Mouse (Mus musculus) hindbrain, embryonic 13.5 days (tissue): ENCODE data around the gene Mfsd4a. TPM values are rescaled to one million over a fixed set of nuclear protein-coding genes. Genes with fewer than 3 reads are reported as not detected.

Experiments used
- ATAC-seq: fragments of 200-750 bp; cut with Nextera tagmentation; 2 replicates; pipeline ENCODE4 v1.8.0; 2017; ENCODE audit warnings: moderate TSS enrichment; ENCODE audit not compliant: low FRiP score
- H3K27ac ChIP-seq: fragments of 300-500 bp; sonication (generic); 2 replicates; pipeline ENCODE4 v1.5.1; 2015; ENCODE audit warnings: inconsistent platforms, mild to moderate bottlenecking, moderate library complexity
- H3K27me3 ChIP-seq: fragments of 300-500 bp; sonication (generic); 2 replicates; pipeline ENCODE4 v1.6.1; 2015; ENCODE audit warnings: mild to moderate bottlenecking, inconsistent platforms
- H3K36me3 ChIP-seq: fragments of 300-500 bp; sonication (generic); 2 replicates; pipeline ENCODE4 v1.6.1; 2015; ENCODE audit warnings: mild to moderate bottlenecking, inconsistent platforms
- H3K4me1 ChIP-seq: fragments of 300-500 bp; sonication (generic); replicated peaks from 2 replicates; pipeline ENCODE4 v1.6.1; 2015; ENCODE audit warnings: inconsistent platforms
- H3K4me2 ChIP-seq: fragments of 300-500 bp; sonication (generic); 2 replicates; pipeline ENCODE4 v1.6.1; 2015; ENCODE audit warnings: inconsistent platforms, mild to moderate bottlenecking, moderate library complexity
- H3K4me3 ChIP-seq: fragments of 300-500 bp; sonication (generic); 2 replicates; pipeline ENCODE4 v1.5.1; 2015; ENCODE audit warnings: mild to moderate bottlenecking, inconsistent platforms
- H3K9ac ChIP-seq: fragments of 300-500 bp; sonication (generic); 2 replicates; pipeline ENCODE4 v1.6.1; 2015; ENCODE audit warnings: mild to moderate bottlenecking, inconsistent platforms
- H3K9me3 ChIP-seq: fragments of 300-500 bp; sonication (generic); 2 replicates; pipeline ENCODE4 v1.6.1; 2016; ENCODE audit warnings: inconsistent platforms
- WGBS: fragments of 180-500 bp; shearing (Covaris S2); methylation state at CpG from one replicate; pipeline ENCODE4 v1.1.7; 2015; 5-methylcytosine and 5-hydroxymethylcytosine counted together
- polyA plus RNA-seq: library from polyadenylated mRNA; unstranded; fragments of >200 nt; fragmentation: Nextera tagmentation; extraction: Ambion mirVana; gene quantifications from 2 replicates; pipeline ENCODE4 v1.2.1, GENCODE M21; 2015

Mfsd4a gene
- polyA plus RNA-seq, 1 experiment from 2014 or later: 7.2 TPM

DNA sequence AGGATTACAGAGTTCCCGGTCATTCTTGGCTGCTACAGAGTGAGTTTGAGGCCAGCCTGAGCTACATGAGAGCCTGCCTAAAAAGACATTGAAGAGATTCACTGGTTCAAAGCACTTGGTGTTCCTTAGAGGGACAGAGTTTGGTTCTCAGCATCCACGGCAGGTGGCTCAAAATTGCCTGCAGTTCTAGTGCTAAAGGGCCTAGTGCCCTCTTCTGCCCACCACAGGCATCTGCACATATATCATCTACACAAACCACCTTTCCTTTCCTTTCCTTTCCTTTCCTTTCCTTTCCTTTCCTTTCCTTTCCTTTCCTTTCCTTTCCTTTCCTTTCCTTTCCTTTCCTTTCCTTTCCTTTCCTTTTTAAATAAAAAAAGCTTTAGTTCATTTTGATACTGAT, 37.3 kb downstream of the Mfsd4a start:
- no peaks in the 10 kb centered on the region for H3K4me1 ChIP-seq
- H3K4me2 ChIP-seq: no peak overlapping the region
- no peaks in the 10 kb centered on the region for H3K27me3 ChIP-seq
- WGBS: 63% methylated on average over 2 of the region's 2 CpGs
- H3K4me3 ChIP-seq: no peak overlapping the region
- H3K9me3 ChIP-seq: no peaks in the 10 kb centered on the region
- no peak overlapping the region for H3K9ac ChIP-seq
- no peak overlapping the region for H3K27ac ChIP-seq
- peaks cover 77% of the 10 kb centered on the region for H3K36me3 ChIP-seq
- ATAC-seq: no peak

DNA sequence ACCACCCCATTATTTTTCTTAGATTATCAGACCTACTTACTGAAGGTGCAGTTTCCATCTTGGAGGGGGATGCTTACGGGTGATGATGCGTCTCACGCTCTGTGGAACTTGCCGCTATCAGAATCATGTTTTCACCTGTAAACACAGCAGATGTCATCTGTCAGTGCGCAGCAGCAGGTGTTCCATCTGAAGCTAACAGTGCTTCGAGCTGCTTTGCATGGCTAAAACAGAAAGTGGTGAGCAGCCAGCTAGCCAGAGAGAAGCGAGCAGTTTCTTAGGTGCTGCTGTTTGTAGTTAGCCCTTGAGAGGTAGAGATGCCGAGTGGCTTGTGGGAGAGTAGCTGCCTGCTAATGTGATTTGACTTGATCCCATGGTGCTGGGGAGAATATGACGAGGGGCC, 39.4 kb downstream of the Mfsd4a start:
- peaks cover 80% of the 10 kb centered on the region for H3K36me3 ChIP-seq
- no peaks in the 10 kb centered on the region for H3K9me3 ChIP-seq
- H3K4me2 ChIP-seq: no peak overlapping the region
- H3K4me1 ChIP-seq: no peaks in the 10 kb centered on the region
- H3K27me3 ChIP-seq: no peaks in the 10 kb centered on the region
- WGBS: 93% methylated on average over 9 of the region's 9 CpGs
- no peak overlapping the region for H3K4me3 ChIP-seq
- no peak for ATAC-seq
- H3K9ac ChIP-seq: no peak overlapping the region
- no peak overlapping the region for H3K27ac ChIP-seq

DNA sequence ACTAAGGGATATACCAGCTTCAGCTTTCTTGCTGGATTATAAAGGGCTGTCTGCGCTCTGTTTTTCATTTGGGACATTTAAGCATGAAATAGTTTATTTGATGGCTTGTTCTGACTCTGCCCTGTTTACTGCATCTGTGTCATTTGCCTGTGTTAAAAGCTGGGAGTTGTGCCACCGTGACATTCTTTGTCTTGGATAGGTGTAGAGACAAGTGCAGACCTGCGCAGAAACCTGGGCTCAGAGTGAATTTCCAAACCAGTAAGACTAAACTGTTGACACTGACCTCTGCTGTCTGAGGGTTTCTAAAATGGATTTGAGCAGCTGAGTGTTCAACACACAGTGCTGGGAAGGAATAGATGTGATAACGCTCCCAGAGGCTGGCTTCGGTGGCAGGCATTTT, 39.9 kb downstream of the Mfsd4a start:
- Histone ChIP-seq H3K4me3 (no peak overlapping the region), H3K27ac (no peak overlapping the region), H3K4me2 (no peak overlapping the region), H3K36me3 (peaks cover 80% of the 10 kb centered on the region), H3K4me1 (no peaks in the 10 kb centered on the region), H3K27me3 (no peaks in the 10 kb centered on the region), H3K9me3 (no peaks in the 10 kb centered on the region), H3K9ac (no peak overlapping the region)
- 96% methylated on average over 5 of the region's 5 CpGs for WGBS
- ATAC-seq: no peak

DNA sequence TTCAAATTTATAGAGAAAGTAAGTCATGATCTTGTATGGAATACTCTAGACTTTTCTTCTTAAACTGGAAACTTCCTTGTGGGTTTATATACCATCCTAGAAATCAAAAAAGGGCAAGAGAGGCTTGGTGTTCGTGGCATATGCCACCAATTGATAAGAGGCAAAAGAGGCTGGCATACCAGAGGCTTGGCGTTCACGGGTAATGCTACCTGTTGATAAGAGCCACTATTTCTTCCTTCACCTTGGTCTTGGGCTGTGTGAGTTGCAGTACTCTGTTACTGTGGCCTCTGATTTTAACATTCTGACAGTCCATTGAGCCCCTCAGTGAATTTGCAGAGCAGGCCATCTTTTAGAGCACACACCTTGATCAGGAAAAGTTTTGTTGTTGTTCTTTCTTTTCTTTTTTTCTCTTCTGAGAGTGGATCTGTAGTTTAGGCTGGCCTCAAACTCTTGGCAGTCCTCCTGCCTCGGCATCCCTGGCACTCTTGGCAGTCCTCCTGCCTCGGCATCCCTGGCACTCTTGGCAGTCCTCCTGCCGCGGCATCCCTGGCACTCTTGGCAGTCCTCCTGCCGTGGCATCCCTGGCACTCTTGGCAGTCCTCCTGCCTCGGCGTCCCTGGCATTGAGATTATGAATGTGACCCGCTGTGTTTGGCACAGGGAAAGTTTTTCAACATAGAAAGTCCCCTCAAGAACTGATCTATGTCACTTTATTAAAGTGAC, 40.8 kb downstream of the Mfsd4a start:
- 86% methylated on average over 11 of the region's 11 CpGs for WGBS
- peaks cover 83% of the 10 kb centered on the region for H3K36me3 ChIP-seq

DNA sequence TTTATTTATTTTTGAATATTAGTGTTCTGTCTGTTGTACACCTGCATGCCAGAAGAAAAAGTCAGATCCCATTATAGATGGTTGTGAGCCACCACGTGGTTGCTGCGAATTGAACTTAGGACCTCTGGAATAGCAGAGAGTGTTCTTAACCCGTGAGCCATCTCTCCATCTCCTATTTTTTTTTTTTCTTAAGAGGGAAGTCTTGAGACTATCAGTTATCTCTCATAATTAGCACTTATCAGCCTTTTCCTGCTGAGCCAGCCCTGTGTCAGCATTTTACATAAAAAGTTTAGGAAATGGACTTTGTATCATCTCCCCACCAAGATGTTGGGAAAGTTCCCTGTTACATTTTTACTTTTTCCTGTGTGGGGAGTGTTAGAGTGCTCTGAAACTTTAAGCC, 45.8 kb downstream of the Mfsd4a start:
- Histone ChIP-seq H3K9ac (no peak overlapping the region), H3K4me3 (no peak overlapping the region), H3K4me1 (no peaks in the 10 kb centered on the region), H3K36me3 (peaks cover 82% of the 10 kb centered on the region), H3K27me3 (no peaks in the 10 kb centered on the region), H3K4me2 (no peak overlapping the region), H3K27ac (no peak overlapping the region), H3K9me3 (no peaks in the 10 kb centered on the region)
- 95% methylated on average over 3 of the region's 3 CpGs for WGBS
- ATAC-seq: no peak

More for the DNA sequence above, 40.8 kb downstream of the Mfsd4a start:
- Histone ChIP-seq H3K4me2 (no peak overlapping the region), H3K27me3 (no peaks in the 10 kb centered on the region), H3K27ac (no peak overlapping the region), H3K4me3 (no peak overlapping the region), H3K9me3 (no peaks in the 10 kb centered on the region), H3K9ac (no peak overlapping the region), H3K4me1 (no peaks in the 10 kb centered on the region)
- ATAC-seq: no peak

DNA sequence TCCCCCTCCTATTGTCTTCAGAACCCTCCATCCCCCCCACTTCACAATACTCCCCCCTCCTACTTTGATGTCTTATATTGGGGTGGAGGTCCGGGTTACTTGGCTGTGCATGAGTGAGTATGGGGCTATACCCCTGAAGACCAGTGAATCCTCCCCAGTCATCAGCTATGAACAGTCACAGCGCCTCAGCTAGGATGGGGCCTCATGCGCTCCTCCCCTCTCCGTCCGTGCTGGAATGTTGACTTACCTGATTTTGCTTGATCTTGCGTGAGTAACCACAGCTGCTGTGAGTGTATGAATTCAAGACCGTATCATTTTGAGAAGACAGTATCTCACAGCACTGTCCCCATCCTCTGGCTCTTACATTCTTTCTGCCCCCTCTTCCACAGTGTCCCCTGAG, 48.0 kb downstream of the Mfsd4a start:
- no peak overlapping the region for H3K27ac ChIP-seq
- no peak for ATAC-seq
- H3K4me3 ChIP-seq: no peak overlapping the region
- H3K9me3 ChIP-seq: no peaks in the 10 kb centered on the region
- 95% methylated on average over 7 of the region's 7 CpGs for WGBS
- H3K9ac ChIP-seq: no peak overlapping the region
- no peak overlapping the region for H3K4me2 ChIP-seq
- no peaks in the 10 kb centered on the region for H3K27me3 ChIP-seq
- peaks cover 78% of the 10 kb centered on the region for H3K36me3 ChIP-seq
- no peaks in the 10 kb centered on the region for H3K4me1 ChIP-seq

DNA sequence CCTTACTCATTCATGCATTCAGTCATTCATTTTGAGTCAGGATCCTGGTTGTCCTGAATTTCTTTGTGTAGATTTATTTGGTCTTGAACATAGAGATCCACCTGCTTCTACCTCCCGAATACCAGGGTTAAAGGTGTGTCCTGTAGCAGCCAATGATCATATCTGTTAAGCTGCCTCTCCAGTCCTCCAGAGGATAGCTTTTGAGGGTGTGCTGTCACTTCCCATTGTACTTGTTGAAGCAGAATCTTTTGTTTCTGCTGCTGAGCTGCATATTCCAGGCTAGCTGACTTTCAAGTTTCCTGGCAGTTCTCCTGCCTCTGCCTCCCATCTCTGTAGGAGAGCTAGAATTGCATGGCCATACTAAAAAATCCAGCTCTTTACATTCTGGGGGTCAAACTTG, 51.2 kb downstream of the Mfsd4a start:
- WGBS: 93% methylated on average over 1 of the region's 1 CpGs
- ATAC-seq: no peak
- no peaks in the 10 kb centered on the region for H3K9me3 ChIP-seq

DNA sequence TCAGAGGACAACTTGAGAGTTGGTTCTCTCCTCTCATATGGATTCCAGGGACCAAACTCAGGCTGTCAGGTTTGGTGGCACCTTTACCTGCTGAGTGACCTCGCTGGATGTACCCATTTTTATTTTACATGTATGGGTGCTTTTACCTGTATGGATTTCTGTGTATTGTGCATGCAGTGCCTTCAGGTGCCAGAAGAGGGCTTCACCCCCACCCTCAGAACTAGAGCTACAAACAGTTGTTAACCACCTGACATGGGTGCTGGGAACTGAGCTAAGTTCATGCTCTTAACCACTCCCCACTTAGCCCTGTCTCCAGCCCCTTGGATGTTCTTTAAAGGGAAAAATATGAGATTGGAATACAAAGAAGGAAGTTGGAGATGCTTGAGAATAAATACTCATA, 53.1 kb downstream of the Mfsd4a start:
- H3K4me2 ChIP-seq: no peak overlapping the region
- H3K9me3 ChIP-seq: no peaks in the 10 kb centered on the region
- ATAC-seq: no peak
- no peak overlapping the region for H3K9ac ChIP-seq
- H3K27me3 ChIP-seq: no peaks in the 10 kb centered on the region
- H3K4me1 ChIP-seq: peaks cover 3% of the 10 kb centered on the region
- WGBS: 92% methylated on average over 1 of the region's 1 CpGs
- H3K27ac ChIP-seq: no peak overlapping the region
- H3K4me3 ChIP-seq: no peak overlapping the region
- peaks cover 39% of the 10 kb centered on the region for H3K36me3 ChIP-seq

More for the DNA sequence above, 51.2 kb downstream of the Mfsd4a start:
- Histone ChIP-seq H3K4me2 (no peak overlapping the region), H3K27ac (no peak overlapping the region), H3K27me3 (no peaks in the 10 kb centered on the region), H3K4me3 (no peak overlapping the region), H3K36me3 (peaks cover 54% of the 10 kb centered on the region), H3K4me1 (no peaks in the 10 kb centered on the region; the same call in 1 of the 2 replicates), H3K9ac (no peak overlapping the region)

DNA sequence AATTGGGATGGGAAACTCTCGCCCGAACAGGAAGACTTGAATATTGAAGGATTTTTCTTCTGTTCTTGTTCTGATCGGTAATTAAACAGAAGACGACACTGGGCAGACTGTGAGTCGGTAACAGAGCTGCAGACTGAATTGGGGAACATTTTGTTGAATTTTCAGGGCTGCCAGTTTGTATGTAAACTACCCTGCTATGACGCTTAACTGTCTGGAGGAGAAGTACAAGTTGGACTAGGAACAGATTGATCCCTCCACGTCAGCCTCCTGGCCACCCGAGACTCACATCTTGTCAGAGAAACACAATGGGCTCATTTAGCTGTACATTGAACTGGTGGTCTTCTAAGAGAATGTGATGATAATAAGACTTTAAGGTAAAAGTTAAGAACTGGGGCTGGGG, 55.0 kb downstream of the Mfsd4a start:
- 90% methylated on average over 8 of the region's 8 CpGs for WGBS

DNA sequence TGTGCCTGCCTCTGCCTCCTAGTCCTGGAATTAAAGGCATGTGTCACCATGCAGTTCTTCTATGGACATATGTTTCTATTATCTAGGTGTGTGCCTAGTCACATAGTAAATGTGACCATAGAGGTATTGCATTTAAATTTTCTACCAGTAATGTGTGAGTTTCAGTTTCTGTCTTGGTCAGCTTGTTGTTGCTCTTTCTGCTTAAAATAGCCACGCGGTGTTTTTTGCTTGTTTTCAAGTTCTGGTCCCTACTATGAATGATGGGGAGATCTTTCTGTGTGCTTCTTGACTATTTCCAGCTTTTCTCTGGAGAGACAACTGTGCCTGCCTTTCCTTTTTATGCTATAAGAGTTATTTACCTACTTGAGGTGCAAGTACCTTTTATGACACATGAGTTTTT, 56.1 kb downstream of the Mfsd4a start:
- WGBS: 80% methylated on average over 2 of the region's 2 CpGs
- ATAC-seq: no peak
- no peaks in the 10 kb centered on the region for H3K9me3 ChIP-seq

More for the DNA sequence above, 55.0 kb downstream of the Mfsd4a start:
- Histone ChIP-seq H3K9me3 (no peaks in the 10 kb centered on the region), H3K4me1 (peaks cover 16% of the 10 kb centered on the region), H3K36me3 (peaks cover 22% of the 10 kb centered on the region), H3K9ac (no peak overlapping the region), H3K4me2 (no peak overlapping the region), H3K4me3 (no peak overlapping the region), H3K27ac (no peak overlapping the region), H3K27me3 (no peaks in the 10 kb centered on the region)
- no peak for ATAC-seq

DNA sequence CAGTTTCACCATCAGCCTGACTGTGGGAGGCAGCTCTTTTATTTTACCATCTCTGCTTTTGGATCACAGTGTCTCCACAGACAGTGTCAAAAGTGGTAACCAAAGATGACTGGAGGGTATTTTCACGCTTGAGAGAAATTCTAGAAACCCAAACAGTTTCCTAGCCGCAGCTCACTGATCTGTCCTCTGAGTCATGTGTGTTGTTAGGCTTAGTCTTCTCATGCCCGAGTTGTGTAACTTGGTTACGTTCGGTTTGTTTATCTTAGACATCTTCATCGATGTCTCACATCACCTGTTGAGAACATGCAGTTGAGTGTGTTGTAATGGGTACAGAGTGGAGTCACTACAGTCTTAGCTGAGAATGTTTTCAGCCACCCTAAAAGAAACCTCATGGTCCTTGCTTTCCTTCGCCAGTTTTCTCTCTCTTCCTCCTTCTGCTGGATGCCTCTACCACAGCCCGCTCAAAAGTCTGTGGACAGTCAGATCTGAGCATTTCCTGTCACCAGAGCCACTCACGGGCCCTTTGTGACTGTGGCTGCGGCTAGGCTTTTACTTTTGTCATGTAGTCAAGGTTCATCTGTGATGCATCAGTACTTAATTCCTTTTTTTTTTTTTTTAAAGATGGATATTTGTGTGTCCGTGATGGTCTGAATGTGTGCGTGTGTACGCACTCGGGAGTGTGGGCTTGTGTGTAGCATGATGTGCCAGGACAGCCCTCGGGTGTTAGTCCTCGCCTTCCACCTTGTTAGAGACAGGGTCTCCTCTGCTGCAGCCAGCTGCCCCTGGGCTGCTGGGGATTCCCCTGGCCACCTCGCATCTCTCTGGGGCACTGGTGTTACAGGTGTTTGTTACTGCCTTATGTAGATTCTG, 57.0 kb downstream of the Mfsd4a start:
- Histone ChIP-seq H3K9me3 (no peaks in the 10 kb centered on the region), H3K9ac (no peak overlapping the region), H3K27ac (no peak overlapping the region), H3K4me3 (no peak overlapping the region), H3K27me3 (no peaks in the 10 kb centered on the region), H3K4me1 (peaks cover 22% of the 10 kb centered on the region), H3K36me3 (peaks cover 11% of the 10 kb centered on the region), H3K4me2 (no peak overlapping the region)
- ATAC-seq: no peak
- 87% methylated on average over 17 of the region's 17 CpGs for WGBS

More for the DNA sequence above, 56.1 kb downstream of the Mfsd4a start:
- Histone ChIP-seq H3K4me1 (peaks cover 18% of the 10 kb centered on the region), H3K36me3 (peaks cover 12% of the 10 kb centered on the region), H3K9ac (no peak overlapping the region), H3K4me3 (no peak overlapping the region), H3K27ac (no peak overlapping the region), H3K27me3 (no peaks in the 10 kb centered on the region), H3K4me2 (no peak overlapping the region)

DNA sequence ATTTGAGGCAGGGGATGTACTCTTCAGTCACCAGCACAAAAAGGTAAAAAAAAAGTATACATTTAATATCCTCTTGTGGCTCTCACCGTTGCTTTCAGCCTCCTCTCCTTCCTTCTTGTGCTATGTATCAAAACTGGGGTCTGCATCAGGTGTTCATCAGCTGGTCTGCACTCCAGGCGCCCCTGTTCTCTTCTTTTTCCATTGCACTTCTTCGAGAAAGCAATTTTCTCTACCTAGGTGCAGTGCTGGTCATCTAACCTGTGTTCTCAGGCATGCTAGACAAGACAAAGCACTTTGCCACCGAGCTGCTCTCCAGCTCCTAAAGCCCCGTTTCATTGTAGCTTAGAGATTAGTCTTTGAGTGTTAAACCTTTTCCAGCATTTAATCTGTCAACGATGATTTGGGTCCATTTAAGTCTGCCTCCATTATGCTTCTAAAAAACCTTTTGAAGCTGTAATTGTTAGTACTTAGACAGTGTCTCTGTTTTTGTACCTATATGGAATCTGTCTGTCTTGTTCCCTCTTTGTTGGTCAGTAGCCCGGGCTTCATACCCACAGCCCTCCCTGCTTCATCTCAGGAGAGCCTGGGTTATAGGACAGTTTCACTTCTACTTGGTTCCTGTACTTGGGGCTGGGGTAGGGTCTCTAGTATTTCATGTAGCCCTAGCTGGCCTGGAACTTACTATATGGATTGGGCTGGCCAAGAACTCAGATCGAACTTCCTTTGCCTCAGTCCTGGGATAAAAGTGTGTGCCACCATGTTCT, 58.8 kb downstream of the Mfsd4a start:
- Histone ChIP-seq H3K9ac (peak overlapping the region; percentile 92), H3K9me3 (no peaks in the 10 kb centered on the region), H3K36me3 (no peaks in the 10 kb centered on the region), H3K27me3 (no peaks in the 10 kb centered on the region), H3K4me3 (peak overlapping the region; percentile 79), H3K4me1 (peaks cover 22% of the 10 kb centered on the region), H3K4me2 (peak overlapping the region; percentile 64), H3K27ac (no peak overlapping the region)
- ATAC-seq: no peak
- WGBS: 68% methylated on average over 8 of the region's 8 CpGs
